Mouse (Mus musculus) left cerebral cortex, postnatal 36 days (tissue): Measurements from ENCODE around the gene Ccr10. TPM values are rescaled to one million over a fixed set of nuclear protein-coding genes. Genes with fewer than 3 reads are reported as not detected.
"Not testable (repeated sequence)": the region's sequence is repeated elsewhere in the genome, so short reads cannot be mapped to it uniquely, and the experiment has no call there.

Experiments used
- DNase-seq, 2 experiments: peaks; one replicate each; pipeline ENCODE4 v3.0.0; 2021 to 2022; ENCODE audit warnings: low spot score in 2 of 2, mixed read lengths in 1 of 2
- intact Hi-C: fragments of 180-260 bp; cut with DNase I; formaldehyde crosslinking; loops from one replicate; pipeline ENCODE4 v1.15.1; 2025
- total RNA-seq, 2 experiments: library from RNA; stranded (reverse); gene quantifications; 2 replicates each; pipeline ENCODE4 v1.2.3; 2021

The Ccr10 gene
- total RNA-seq, 2 experiments from 2014 or later, result 0.37 TPM; not detected in 1

DNA sequence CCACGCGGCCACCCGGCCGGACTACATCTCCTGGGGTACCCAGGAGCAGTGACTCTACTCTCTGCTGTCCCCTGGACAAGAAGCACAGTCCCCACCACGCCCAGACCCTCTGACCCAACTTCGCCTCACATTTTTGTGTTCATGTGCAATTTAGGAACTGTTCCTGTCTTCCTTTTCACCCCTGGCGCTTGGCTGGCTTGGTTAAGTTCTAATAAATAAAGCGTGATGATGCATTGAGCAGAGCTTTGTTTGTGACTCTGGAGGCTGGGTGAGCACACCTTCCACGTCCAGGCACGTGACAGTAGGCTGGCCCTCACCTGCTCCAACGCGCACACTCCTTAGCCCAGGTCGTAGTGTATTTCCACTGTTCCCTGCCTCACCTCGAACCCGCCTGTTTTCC is 13.7 kb downstream of the Ccr10 start:
- intact Hi-C loops, result no loop called here
- no peak for DNase-seq

GRCm38 (mm10) chr11:101160981-101161505 is 14.2 kb downstream of the Ccr10 start:
- DNase-seq, intact Hi-C loops: not testable (repeated sequence)

DNA sequence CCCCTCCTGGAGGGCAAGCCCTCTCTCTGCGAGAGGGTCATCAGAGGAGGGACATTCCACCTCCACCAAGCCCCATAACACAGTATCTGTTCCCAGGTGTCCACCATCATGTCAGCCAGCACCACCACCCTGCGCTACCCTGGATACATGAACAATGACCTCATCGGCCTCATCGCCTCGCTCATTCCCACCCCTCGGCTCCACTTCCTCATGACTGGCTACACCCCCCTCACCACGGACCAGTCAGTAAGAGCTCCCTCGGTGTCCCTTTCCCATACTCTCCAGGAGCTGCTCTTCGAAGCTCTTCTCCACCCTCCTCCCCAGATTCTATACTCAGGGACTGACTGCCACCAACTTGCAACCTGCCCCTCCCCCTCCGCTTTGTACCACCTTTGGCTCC is 15.1 kb downstream of the Ccr10 start:
- DNase-seq, intact Hi-C loops: not testable (repeated sequence)

DNA sequence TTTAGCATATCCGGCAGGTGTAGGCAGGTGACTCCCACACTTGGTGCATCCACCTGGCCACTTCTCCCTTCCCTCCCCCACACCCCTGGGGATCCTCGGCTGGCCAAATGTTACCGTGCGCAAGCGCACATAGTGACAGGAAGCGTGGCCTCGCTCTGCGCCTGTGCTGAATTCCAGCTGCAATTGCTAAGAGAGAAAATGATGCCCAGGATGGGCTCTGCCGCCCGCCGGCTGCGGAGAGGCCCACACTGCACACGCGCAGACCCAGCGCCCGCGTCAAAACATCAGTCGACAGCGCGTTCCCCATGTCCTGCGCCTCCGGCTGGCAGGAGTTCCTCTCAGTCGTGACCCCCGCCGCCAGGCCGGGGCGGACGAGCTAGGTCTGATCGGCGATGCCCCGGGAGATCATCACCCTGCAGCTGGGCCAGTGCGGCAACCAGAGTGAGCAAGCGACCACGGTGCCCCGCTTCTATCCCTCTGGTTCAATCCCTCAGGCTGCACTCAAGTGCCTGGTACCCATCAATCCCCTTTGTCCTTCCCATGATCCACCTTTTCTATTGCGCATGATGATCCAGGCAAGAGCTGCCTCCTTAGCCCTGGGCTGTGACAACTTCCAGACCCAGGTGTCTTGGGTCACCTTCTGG is 19.4 kb downstream of the Ccr10 start, which contains the start of gene Tubg2:
TSS of gene Tubg2 (plus strand) at position 180 of the 644 bp plus-strand sequence.
- DNase-seq, result peak; percentile 87
- intact Hi-C loops, result no loop called here

DNA sequence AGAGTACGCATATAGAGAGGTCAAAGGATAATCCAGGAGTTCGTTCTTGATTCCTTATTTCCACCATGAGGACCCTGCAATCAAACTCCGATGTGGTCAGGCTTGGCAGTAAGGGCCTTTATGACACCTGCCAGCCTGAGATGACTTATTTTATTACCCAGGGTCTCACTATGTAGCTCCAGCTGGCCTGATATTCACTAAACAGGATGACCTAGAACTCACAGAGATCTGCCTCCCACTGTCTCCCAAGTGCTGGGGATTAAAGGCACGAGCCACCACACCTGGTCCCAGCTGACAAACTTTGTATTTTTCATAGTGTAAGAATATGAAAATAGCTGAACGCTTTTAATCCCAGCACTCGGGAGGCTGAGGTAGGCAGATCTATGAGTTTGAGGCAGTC is 20.1 kb downstream of the Ccr10 start:
- intact Hi-C loops, result no loop called here
- no peak for DNase-seq

- intact Hi-C loops, result no loop called here
- DNase-seq, result no peak
These were observed 20.6 kb downstream of the Ccr10 start for GRCm38 (mm10) chr11:101154648-101155047.

DNA sequence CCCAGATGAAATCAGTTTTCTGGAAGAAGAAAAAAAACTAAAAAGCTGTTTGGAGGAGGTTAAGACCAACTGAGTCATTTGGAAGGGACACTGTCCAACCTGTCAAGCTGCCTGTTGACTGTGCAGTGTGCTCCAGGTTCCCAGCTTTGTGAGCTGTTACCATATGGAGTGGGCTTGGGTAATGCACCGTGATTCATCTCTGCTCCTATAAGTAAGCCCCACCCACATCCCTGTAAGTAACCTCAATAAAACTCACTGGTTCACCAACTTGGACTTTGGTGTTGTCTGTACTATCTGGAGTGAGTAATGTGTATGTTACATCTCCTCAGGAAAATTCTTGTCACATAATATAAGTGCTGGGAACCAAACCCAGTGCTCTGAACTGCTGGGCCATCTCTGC is 22.4 kb downstream of the Ccr10 start:
- intact Hi-C loops, result no loop called here
- no peak for DNase-seq

DNA sequence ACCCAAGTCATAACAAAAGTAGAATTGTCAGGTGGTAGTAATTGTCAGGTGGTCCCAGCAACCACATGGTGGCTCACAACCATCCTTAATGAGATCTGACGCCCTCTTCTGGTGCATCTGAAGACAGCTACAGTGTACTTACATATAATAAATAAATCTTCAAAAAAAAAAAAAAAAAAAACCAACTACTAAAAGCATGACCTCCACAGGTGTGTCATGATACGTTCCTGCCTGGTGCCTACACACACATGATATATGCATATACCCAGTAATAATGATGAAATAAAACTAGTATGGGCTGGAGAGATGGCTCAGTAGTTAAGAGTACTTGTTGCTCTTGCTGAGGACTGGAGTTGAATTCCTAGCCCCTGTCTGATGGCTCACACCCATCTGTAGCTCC is 24.2 kb downstream of the Ccr10 start:
- no peak for DNase-seq
- intact Hi-C loops, result no loop called here

GRCm38 (mm10) chr11:101149178-101150105 is 25.8 kb downstream of the Ccr10 start:
- DNase-seq, result no peak
- intact Hi-C loops, result no loop called here

DNA sequence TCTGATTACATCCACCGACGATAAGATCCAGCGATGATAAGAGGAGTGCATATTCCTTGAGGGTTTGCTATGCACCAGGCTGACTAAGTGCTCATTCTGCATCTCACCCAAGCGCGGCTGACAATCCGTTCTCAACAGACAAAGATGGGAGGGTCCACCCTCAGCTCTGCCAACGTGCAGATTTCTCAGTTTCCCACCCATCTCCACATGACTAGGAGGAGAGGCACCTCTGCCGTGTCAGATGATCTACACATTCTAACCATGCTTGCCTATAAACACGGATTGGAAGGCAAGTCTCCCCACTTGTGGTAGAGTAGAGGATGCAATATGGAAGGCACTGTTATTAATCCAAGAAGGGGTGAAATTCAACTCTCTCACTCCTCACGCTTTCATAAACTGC is 26.5 kb downstream of the Ccr10 start:
- intact Hi-C loops, result no loop called here
- no peak for DNase-seq

DNA sequence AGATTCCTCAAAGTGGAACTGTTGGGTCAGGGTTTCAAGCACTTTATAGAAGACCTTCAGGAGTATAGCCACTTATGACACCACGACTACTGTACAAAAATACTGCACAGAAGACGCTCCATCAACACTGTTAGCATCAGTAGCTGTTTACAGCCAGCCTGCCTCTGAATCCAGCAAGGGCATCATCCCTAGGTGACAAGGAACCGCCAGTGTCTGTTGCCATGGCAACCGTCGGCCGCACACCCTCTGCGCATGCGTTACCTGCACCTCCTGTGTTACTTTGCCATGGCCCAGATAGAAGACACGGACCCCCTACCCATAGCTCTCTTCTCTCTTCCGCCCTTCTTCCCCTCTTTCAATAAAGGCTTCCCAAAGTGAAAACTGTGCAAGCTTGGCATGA is 28.9 kb downstream of the Ccr10 start:
- no peak for DNase-seq
- intact Hi-C loops, result no loop called here

DNA sequence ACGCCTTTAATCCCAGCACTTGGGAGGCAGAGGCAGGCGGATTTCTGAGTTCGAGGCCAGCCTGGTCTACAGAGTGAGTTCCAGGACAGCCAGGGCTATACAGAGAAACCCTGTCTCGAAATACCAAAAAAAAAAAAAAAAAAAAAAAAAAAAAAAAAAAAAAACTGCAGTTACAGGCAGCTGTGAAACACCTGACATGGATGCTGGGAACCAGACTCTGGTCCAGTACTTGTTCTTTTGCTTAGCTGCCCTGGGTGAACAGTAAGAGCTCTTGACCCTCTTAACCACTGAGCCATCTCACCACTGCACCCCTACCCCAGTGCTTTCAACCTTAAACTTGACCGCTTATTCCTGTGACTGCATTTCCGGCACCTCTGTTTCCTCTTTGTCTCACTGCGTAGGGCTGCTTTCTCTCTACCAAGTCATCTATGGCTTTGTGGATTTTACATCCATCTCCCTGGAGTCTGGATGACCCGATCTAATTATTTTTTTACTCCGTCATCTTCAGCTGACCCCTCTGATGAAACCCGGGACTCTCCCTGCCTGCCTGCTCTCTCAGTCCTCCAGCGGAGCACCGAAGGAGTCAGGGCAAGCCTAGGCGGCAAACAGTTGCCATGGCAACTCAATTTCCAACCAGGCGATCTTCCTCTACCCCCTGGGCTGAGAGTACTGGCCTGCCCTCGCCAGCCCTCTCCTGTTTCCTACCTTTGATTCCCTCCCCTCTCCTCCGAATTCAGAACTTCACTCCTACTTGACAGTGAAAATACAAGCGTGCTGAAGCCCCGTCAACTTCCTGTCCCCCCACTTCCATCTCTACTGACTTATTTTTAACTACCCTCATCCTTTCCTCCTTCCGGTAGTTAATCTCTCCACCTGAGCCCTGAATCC is 31.7 kb downstream of the Ccr10 start:
- intact Hi-C loops, result no loop called here
- DNase-seq, result peak in 1 of 2 experiments; percentile 42

DNA sequence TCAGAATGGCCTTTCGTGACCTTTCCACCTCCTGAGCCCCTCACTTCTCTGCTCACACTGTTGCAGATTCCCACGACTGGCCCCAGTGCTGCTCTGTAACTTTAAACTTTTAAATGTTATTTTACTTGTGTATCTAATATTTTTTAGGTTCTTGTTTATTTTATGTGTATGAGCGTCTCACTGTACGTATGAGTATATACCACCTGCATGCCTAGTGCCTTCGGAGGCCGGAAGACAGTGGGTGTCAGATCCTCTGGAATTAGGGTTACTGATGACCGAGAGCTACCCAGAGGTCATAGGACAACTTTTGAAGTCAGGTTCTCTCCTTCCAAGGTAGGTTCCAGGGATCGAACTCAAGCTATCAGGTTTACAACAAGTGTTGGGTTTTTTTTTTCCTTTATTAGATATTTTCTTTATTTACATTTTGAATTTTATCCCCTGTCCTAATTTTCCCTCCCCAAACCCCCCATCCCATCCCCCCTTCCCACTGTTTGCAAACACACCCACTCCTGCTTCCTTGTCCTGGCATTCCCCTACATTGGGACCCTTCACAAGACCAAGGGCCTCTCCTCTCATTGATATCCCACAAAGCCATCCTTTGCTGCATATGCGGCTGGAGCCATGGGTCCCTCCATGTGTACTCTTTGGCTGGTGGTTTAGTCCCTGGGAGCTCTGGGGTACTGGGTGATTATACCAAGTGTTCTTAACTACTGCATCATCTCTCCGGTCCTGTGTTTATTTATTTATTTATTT is 32.9 kb downstream of the Ccr10 start:
- intact Hi-C loops, result no loop called here
- DNase-seq, result no peak

- DNase-seq, result no peak
- intact Hi-C loops, result no loop called here
These were observed 34.2 kb downstream of the Ccr10 start for GRCm38 (mm10) chr11:101141088-101141487.

DNA sequence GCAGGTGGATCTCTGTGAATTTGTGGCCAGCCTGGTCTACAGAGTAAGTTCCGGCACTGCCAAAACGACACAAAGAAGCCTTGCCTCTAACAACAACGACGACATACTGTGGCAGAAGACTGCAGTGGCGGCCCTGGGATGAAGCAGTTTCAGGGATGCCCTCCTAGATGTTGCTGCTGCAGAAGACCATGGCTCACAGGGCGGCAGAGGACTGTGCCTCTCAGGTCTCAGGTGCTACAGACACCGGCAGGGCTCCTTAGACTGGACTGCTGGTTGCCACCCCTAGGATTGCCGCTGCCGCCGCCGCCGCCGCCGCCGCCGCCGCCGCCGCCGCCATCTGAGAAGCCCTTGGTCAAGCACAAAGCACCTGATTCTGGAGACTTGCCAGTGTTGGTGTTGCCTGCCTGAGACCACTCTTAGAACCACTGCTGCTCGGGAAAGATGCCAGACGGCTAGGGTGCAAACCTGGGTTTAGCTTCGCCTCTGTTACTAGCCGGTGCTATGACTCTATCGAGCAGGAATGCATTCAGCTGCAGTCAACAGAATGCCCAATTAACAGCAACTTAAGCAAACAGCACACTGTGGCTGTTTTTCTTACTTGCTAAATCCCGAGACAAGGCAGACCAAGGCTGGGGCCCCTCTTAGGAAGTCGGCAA is 35.0 kb downstream of the Ccr10 start:
- no peak for DNase-seq
- intact Hi-C loops, result no loop called here

DNA sequence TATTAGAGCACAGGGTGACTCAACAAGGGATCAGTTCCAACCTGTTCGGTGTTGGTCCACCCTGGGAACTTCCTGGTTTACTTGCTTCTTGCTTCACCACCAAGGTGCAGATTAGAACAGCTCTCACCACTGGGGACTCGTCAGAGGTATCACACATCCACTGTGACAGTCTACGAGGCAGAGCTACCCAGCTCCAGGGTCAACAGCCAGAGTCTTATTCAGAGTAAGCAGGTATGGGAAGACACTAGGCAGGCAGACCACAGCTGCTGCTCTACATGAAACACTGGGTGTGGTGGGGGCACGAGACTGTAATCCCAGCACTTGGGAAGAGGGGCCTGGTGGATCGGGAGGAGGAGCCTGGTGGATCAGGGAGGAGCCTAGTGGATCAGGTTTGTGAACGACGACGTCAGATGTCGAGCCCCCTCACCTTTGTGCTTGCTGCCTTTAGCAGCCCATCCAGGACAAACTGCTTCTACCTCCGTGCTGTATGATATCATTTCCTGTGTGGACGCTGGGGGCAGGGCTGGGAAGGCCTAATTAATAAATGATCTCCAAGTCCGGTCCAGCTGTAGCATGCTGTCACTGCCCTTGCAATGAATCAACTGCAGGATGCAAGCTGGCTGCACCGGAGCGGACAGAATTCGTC is 36.6 kb downstream of the Ccr10 start:
- no peak for DNase-seq
- intact Hi-C loops, result no loop called here

GRCm38 (mm10) chr11:101137000-101137399 is 38.2 kb downstream of the Ccr10 start:
- intact Hi-C loops, result no loop called here
- no peak for DNase-seq

- intact Hi-C loops, result no loop called here
- no peak for DNase-seq
These were observed 40.9 kb downstream of the Ccr10 start for GRCm38 (mm10) chr11:101134217-101134865.
